ENCODE assay signal across 8 mouse cellular contexts in genomic region chr5:143053132-143053972, GRCm38 (mm10). TPM values are rescaled to one million over a fixed set of nuclear protein-coding genes. Genes with fewer than 3 reads are reported as not detected.
DNase-seq lines count a peak whose midpoint lies in the region; ATAC-seq and TF ChIP-seq lines count a peak whose summit lies in the region.

No protein-coding gene starts in this region.

- POLR2A ChIA-PET in Patski (lab: Charles Lee) = interaction anchor here (0.8 to 1.8 kb wide), 5 partner anchors 11 to 232 kb away, joined by 3 to 13 read pairs (median 4); no protein-coding TSS in a partner anchor

- H3K9ac ChIP-seq in hindbrain, postnatal 0 days (replicated peaks; ENCODE audit: low read length) = no peak overlapping the region

- 39% methylated on average over 5 of the region's 5 CpGs for WGBS in hindbrain, postnatal 0 days
- WGBS in cerebellum, adult 2 months = 64% methylated on average over 5 of the region's 5 CpGs

- DNase-seq in gastrocnemius, adult 2 months = no peak
- DNase-seq in gastrocnemius, postnatal 36 days = no peak
- DNase-seq in Patski (ENCODE audit: low read depth, low spot score) = no peak
- DNase-seq in hindbrain, postnatal 0 days (ENCODE audit: low spot score) = peak; percentile 31
- peak; percentile 46 to 69 for DNase-seq in lung, postnatal 4 days
- no peak for DNase-seq in thymus, postnatal 4 days
- DNase-seq in adrenal gland, postnatal 14 days = no peak
- DNase-seq in cerebellum, adult 2 months = no peak

- H3K27ac ChIP-seq in gastrocnemius, adult 2 months = peak overlapping the region; percentile 53
- H3K27ac ChIP-seq in hindbrain, postnatal 0 days = peak overlapping the region; percentile 41
- H3K27ac ChIP-seq in cerebellum, adult 2 months (ENCODE audit: insufficient read depth, low read length) = no peak overlapping the region

- CTCF ChIA-PET in Patski (lab: Charles Lee) = interaction anchor here (0.7 to 2.4 kb wide), 13 partner anchors 9 to 174 kb away, joined by 3 to 10 read pairs (median 4); no protein-coding TSS in a partner anchor

- intact Hi-C loops in gastrocnemius, adult 2 months (cut with DNase I) = no loop called here
- intact Hi-C loops in gastrocnemius, postnatal 36 days (cut with DNase I) = no loop called here

- no peaks in the 10 kb centered on the region; the same call in 1 of the 2 replicates for H3K36me3 ChIP-seq in hindbrain, postnatal 0 days (ENCODE audit: insufficient read depth, low read length)

- no peak for TF ChIP-seq CTCF in gastrocnemius, adult 2 months (IDR thresholded peaks at IDR 0.05)
- TF ChIP-seq CTCF in Patski (IDR thresholded peaks at IDR 0.05) = peak; percentile 41
- TF ChIP-seq CTCF in hindbrain, postnatal 0 days (IDR thresholded peaks at IDR 0.05; ENCODE audit: low read depth) = no peak
- no peak for TF ChIP-seq CTCF in cerebellum, adult 2 months (IDR thresholded peaks at IDR 0.05; ENCODE audit: borderline replicate concordance, insufficient read depth, low read depth, low read length)

- H3K4me3 ChIP-seq in gastrocnemius, adult 2 months = no peak overlapping the region
- no peak overlapping the region for H3K4me3 ChIP-seq in hindbrain, postnatal 0 days (ENCODE audit: low read length)
- no peak overlapping the region for H3K4me3 ChIP-seq in cerebellum, adult 2 months (replicated peaks; ENCODE audit: insufficient read depth, low read depth, low read length)

- no peaks in the 10 kb centered on the region for H3K9me3 ChIP-seq in hindbrain, postnatal 0 days (ENCODE audit: low read length)

- peak; percentile 60 for ATAC-seq in Patski
- peak; percentile 51; the same call in 1 of the 2 replicates for ATAC-seq in hindbrain, postnatal 0 days

- H3K4me1 ChIP-seq in hindbrain, postnatal 0 days (ENCODE audit: insufficient read depth, low read length) = peaks cover 6% of the 10 kb centered on the region
- H3K4me1 ChIP-seq in cerebellum, adult 2 months (ENCODE audit: control insufficient read depth, insufficient read depth, low read length) = peaks cover 6% of the 10 kb centered on the region

- TF ChIP-seq POLR2A in cerebellum, adult 2 months (IDR thresholded peaks at IDR 0.05; ENCODE audit: borderline replicate concordance, insufficient read depth, low read length) = no peak

- no peaks in the 10 kb centered on the region for H3K27me3 ChIP-seq in Patski
- no peaks in the 10 kb centered on the region for H3K27me3 ChIP-seq in hindbrain, postnatal 0 days (ENCODE audit: insufficient read depth, low read length)
- no peaks in the 10 kb centered on the region for H3K27me3 ChIP-seq in cerebellum, adult 2 months (ENCODE audit: control insufficient read depth, insufficient read depth, low read length)

- no peak overlapping the region for H3K4me2 ChIP-seq in hindbrain, postnatal 0 days (ENCODE audit: low read depth, low read length)

- in situ Hi-C loops in Patski (cut with MboI; ENCODE audit: low pct_unique_long_range_greater_than_20kb) = no loop called here

RNA-seq across cellular contexts. Expression of gene Rnf216, which starts 59.4 kb away (rescaled TPM):
- total RNA-seq in gastrocnemius, adult 2 months (2021) = 10 to 100 TPM; 19.0 to 19.8 TPM
- total RNA-seq in gastrocnemius, postnatal 36 days (2021) = 10 to 100 TPM; 14.2 to 16.3 TPM
- 48.0 TPM for polyA plus RNA-seq in Patski (2021)
- 28.0 and 32.7 TPM in 2 replicates for total RNA-seq in hindbrain, postnatal 0 days (2014; rRNA removed)
- polyA plus RNA-seq in hindbrain, postnatal 0 days (2015; fragmentation: Nextera tagmentation; extraction: Ambion mirVana) = 25.3 and 29.7 TPM in 2 replicates
- 39.5 and 44.5 TPM in 2 replicates for total RNA-seq in adrenal gland, postnatal 14 days (2021)
- polyA plus RNA-seq in cerebellum, adult 2 months (2012; rRNA removed) = 33.8 and 35.6 TPM in 2 replicates

Comparison
In these comparisons a context has a peak if more than half of its experiments do, and no peak if none do; other contexts are left out.
1. DNase-seq: peak in hindbrain, postnatal 0 days (single experiment) and lung, postnatal 4 days (2 of 2); none in gastrocnemius, adult 2 months (single experiment), gastrocnemius, postnatal 36 days (0 of 2), Patski (single experiment), thymus, postnatal 4 days (single experiment), adrenal gland, postnatal 14 days (single experiment) and cerebellum, adult 2 months (0 of 2).